Mouse (Mus musculus) liver, postnatal 0 days (tissue): Measurements from ENCODE around the gene Ptprd.

Experiments used
- CTCF ChIP-seq: sonication (generic); IDR thresholded peaks from 2 replicates; pipeline ENCODE4 v1.5.1; 2016; ENCODE audit warnings: antibody characterized with exemption, low read depth
- EP300 ChIP-seq: IDR thresholded peaks from 2 replicates; pipeline ENCODE4 v1.6.1; 2016; ENCODE audit warnings: antibody characterized with exemption, low read depth, mild to moderate bottlenecking

- TF ChIP-seq EP300 (no peak), CTCF (no peak)
These were observed 1850.2 kb downstream of the Ptprd start for GRCm38 (mm10) chr4:76361546-76361945.
